Mouse (Mus musculus) heart, postnatal 36 days (tissue): Measurements from ENCODE around the gene Sim2. TPM values are rescaled to one million over a fixed set of nuclear protein-coding genes. Genes with fewer than 3 reads are reported as not detected.

Experiments
- DNase-seq, 2 experiments: peaks; one replicate each; pipeline ENCODE4 v3.0.0; 2021 to 2022
- intact Hi-C: fragments of 180-260 bp; cut with DNase I; formaldehyde crosslinking; loops from one replicate; pipeline ENCODE4 v1.15.1; 2025
- total RNA-seq, 2 experiments: library from RNA; stranded (reverse); gene quantifications; 2 replicates each; pipeline ENCODE4 v1.2.3; 2021

Sim2 gene
- total RNA-seq, 2 experiments from 2014 or later: not detected

- no peak for DNase-seq
- intact Hi-C loops: no loop called here
These were observed 9.7 kb downstream of the Sim2 start for GRCm38 (mm10) chr16:94094251-94095108.

DNA sequence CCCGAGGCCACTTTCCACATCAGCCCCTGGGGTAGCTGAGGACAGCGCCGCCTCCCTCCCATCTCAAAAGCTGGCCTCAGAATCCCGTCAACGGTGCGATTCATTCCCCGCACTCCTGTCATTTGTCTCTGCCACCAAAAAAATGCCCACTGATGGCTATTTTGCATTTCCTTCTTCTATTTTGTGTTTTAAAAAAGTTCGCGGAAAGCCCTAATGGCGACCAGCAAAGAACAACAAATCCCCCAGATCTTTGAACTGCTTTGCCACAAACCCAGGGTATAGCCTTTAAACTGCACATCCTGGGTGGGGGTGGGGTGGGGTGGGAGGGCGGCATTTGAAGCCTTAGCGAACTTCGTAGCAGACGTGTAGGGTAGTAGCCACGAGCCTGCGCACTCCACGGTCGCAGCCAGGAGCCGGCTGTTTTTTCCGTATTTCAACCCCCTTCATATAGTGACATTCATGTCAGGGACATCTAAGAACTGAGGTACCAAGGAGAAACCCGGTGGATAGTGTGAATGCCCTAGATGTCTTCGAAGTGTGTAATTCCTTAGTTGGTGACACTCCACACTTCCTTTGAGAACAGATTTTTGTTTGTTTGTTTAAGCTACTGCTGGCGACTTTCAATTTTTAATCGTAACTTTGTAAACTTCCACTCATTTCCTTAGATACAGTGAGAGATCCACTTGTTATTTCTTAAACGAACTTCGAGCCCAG is 10.5 kb downstream of the Sim2 start:
- intact Hi-C loops: no loop called here
- peak in 1 of 2 experiments; percentile 33 for DNase-seq

DNA sequence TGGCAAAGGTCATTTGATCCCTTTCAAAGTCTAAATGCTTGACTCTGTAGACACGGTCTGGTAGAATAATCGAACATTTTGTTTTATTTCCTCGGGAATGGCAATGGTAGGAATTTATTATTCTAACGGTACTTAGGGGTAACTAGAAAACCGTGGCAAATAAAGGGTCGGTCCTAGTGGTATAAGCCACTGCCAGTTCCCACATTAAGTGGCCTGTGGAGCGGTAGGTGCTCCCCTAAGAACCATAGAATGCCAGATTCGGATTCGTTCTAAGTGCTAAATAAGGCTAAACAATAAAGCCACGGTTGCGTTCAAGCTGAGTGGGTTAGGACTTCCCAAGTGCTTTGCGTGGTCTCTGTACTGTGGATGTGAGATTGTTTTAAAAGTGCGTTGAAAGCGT is 11.7 kb downstream of the Sim2 start:
- intact Hi-C loops: loop anchor here (2.0 kb wide), 1 partner anchor 16 kb away; no protein-coding TSS in a partner anchor
- no peak for DNase-seq

DNA sequence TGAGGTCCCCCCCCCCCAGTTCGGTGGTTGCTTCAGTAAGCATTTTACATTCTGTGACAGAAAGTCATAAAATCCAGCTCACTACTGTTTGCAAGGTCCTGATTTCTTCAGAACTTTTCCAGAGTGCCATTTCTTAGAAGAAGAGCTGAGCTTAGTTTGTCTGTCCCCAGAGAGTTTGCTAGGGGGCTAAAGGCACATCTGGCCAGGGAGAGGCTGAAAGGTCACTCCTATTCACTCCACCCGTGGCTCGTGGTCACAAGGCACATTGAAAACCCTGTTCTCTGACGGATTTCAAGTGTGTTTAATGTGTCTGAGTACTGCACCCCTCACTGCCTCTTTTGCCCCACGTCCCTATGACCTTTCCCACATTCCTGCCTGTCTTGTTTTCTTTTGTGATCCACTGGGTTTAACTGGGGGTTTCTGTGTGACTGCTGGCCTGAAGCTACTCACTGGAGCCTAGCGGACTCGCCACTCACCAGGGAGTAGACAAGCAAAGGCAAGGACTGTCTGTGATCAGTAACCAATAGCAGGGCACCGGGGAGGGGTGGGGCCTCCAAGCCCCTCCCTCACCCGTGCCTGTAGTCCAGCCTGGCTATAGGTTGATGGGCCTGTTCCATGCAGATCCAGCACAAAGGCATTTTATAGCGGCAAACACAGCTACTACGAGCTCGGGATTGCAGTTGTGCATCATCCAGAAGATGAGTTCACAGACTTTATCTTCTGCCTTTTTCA is 13.2 kb downstream of the Sim2 start:
- intact Hi-C loops: loop anchor here (2.0 kb wide), 1 partner anchor 17 kb away; no protein-coding TSS in a partner anchor
- no peak for DNase-seq

- intact Hi-C loops: no loop called here
- no peak for DNase-seq
These were observed 28.4 kb downstream of the Sim2 start for GRCm38 (mm10) chr16:94113160-94113559.

GRCm38 (mm10) chr16:94114693-94115092 is 30.0 kb downstream of the Sim2 start:
- intact Hi-C loops: no loop called here
- DNase-seq: no peak

- DNase-seq: no peak
- intact Hi-C loops: no loop called here
These were observed 32.6 kb downstream of the Sim2 start for GRCm38 (mm10) chr16:94117333-94117732.

GRCm38 (mm10) chr16:94118394-94118793 is 33.7 kb downstream of the Sim2 start:
- no peak for DNase-seq
- intact Hi-C loops: no loop called here

GRCm38 (mm10) chr16:94122347-94122746 is 37.6 kb downstream of the Sim2 start:
- intact Hi-C loops: no loop called here
- DNase-seq: no peak

- intact Hi-C loops: no loop called here
- peak; percentile 36 to 40 for DNase-seq
These were observed 38.5 kb downstream of the Sim2 start for GRCm38 (mm10) chr16:94123247-94123646.

- intact Hi-C loops: no loop called here
- DNase-seq: no peak
These were observed 40.6 kb downstream of the Sim2 start for GRCm38 (mm10) chr16:94125172-94125981.

DNA sequence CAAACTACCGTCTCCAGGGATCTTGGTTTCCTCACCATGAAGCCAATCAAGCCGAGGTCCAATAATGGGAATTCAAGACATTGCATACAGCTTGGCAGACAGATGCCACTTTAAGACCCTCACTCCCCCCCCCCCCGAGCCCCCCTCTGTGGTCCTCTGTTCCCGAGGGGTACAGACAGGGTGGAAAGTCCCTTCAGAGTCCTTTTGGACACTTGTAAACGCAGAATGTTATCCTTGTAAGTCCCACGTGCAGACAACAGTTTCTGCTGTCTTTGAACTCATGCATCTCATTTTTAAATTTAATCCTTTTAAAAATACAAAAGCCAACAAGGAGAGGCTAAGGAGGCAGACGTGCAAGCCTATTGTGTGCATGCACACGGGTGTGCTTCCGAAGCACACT is 41.5 kb downstream of the Sim2 start:
- intact Hi-C loops: no loop called here
- DNase-seq: no peak

GRCm38 (mm10) chr16:94128236-94128835 is 43.6 kb downstream of the Sim2 start:
- DNase-seq: no peak
- intact Hi-C loops: no loop called here

GRCm38 (mm10) chr16:94134218-94134617 is 49.5 kb downstream of the Sim2 start:
- DNase-seq: no peak
- intact Hi-C loops: no loop called here

DNA sequence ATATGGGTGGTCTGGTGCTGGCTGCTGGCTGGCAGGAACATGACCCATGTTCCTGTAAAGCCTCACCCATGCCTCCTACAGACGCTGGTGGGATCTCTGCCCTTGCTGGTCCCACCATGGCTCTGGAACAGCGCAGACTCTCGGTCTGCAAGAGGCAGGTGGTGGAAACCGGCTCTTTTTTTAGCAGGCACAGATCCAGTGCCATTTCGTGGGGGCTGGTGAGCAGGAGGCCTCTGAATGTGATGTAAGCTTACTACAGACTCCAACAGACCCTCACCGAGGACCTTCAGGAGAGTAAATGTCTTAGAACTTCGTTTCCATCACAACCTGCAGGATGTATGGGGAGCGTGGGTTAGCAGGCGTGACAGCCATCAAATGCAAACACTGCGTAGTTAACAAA is 56.0 kb downstream of the Sim2 start:
- intact Hi-C loops: no loop called here

GRCm38 (mm10) chr16:94143325-94143724 is 58.6 kb downstream of the Sim2 start:
- intact Hi-C loops: no loop called here
- DNase-seq: no peak

More for the DNA sequence above, 56.0 kb downstream of the Sim2 start:
- DNase-seq: no peak

- intact Hi-C loops: no loop called here
- DNase-seq: no peak
These were observed 63.4 kb downstream of the Sim2 start for GRCm38 (mm10) chr16:94148139-94148538.

GRCm38 (mm10) chr16:94150125-94151103 is 65.7 kb downstream of the Sim2 start:
- no peak for DNase-seq
- intact Hi-C loops: no loop called here
